Mouse (Mus musculus) hindbrain, embryonic 16.5 days (tissue): ENCODE results near the gene Dlg4. TPM values are rescaled to one million over a fixed set of nuclear protein-coding genes. Genes with fewer than 3 reads are reported as not detected.
"Not testable (repeated sequence)": the region's sequence is repeated elsewhere in the genome, so short reads cannot be mapped to it uniquely, and the experiment has no call there.

ENCODE experiments used
- ATAC-seq: fragments of 200-750 bp; cut with Nextera tagmentation; 2 replicates; pipeline ENCODE4 v1.8.0; 2017; ENCODE audit warnings: moderate TSS enrichment, moderate library complexity
- H3K27ac ChIP-seq: fragments of 300-500 bp; sonication (generic); 2 replicates; pipeline ENCODE4 v1.5.1; 2014; ENCODE audit warnings: low read depth, mild to moderate bottlenecking, control low read depth, low read length, moderate library complexity
- H3K27me3 ChIP-seq: fragments of 300-500 bp; sonication (generic); replicated peaks from 2 replicates; pipeline ENCODE4 v1.6.1; 2014; ENCODE audit warnings: low read length; ENCODE audit not compliant: control insufficient read depth, insufficient read depth
- H3K36me3 ChIP-seq: fragments of 300-500 bp; sonication (generic); 2 replicates; pipeline ENCODE4 v1.6.1; 2014; ENCODE audit warnings: mild to moderate bottlenecking, low read length, moderate library complexity, mixed read lengths; ENCODE audit not compliant: control insufficient read depth, insufficient read depth
- H3K4me1 ChIP-seq: fragments of 300-500 bp; sonication (generic); 2 replicates; pipeline ENCODE4 v1.6.1; 2014; ENCODE audit warnings: low read depth, low read length; ENCODE audit not compliant: control insufficient read depth, insufficient read depth
- H3K4me2 ChIP-seq: fragments of 300-500 bp; sonication (generic); 2 replicates; pipeline ENCODE4 v1.6.1; 2014; ENCODE audit warnings: mild to moderate bottlenecking, low read length, control low read depth, moderate library complexity
- H3K4me3 ChIP-seq: fragments of 300-500 bp; sonication (generic); 2 replicates; pipeline ENCODE4 v1.5.1; 2014; ENCODE audit warnings: mild to moderate bottlenecking, low read length, control low read depth, moderate library complexity
- H3K9ac ChIP-seq: fragments of 300-500 bp; sonication (generic); 2 replicates; pipeline ENCODE4 v1.6.1; 2014; ENCODE audit warnings: low read depth, mild to moderate bottlenecking, control low read depth, low read length, moderate library complexity
- H3K9me3 ChIP-seq: fragments of 300-500 bp; sonication (generic); 2 replicates; pipeline ENCODE4 v1.6.1; 2014; ENCODE audit warnings: mild to moderate bottlenecking, low read length, moderate library complexity; ENCODE audit not compliant: control insufficient read depth
- WGBS: fragments of 180-500 bp; shearing (Covaris S2); extraction: QIAGEN DNeasy Blood & Tissue Kit; methylation state at CpG from one replicate; pipeline ENCODE4 v1.1.7; 2014; 5-methylcytosine and 5-hydroxymethylcytosine counted together
- polyA plus RNA-seq: library from polyadenylated mRNA; unstranded; fragments of >200 nt; fragmentation: Nextera tagmentation; extraction: Ambion mirVana; gene quantifications from 2 replicates; pipeline ENCODE4 v1.2.1, GENCODE M21; 2015

Dlg4 gene
- polyA plus RNA-seq, 1 experiment from 2014 or later = 23.1 TPM

DNA sequence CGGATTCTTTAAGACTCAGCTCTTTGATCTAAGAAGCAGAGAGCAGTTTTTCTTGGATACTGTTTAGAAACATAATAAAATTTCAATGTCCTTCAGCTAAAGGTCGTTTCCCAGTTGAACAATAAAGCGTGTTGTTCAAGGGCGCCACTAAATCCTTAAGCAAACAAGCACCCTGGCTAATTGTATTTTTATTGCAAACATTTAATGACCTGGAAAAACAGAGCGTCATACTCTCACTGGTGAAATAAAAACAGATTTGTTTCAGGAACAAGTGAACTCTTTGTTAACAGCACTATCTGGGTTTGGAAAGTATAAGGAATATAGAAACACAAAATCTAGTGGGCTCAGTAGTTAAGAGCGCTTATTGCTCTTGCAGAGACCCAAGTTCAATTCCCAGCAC, 53.3 kb downstream of the Dlg4 start:
- Histone ChIP-seq H3K4me3 (no peak overlapping the region), H3K4me2 (no peak overlapping the region), H3K9ac (no peak overlapping the region), H3K9me3 (no peaks in the 10 kb centered on the region), H3K4me1 (no peaks in the 10 kb centered on the region), H3K36me3 (no peaks in the 10 kb centered on the region), H3K27ac (0 out of 2 replicates have a peak overlapping the region, but pooled peaks have one; percentile 13), H3K27me3 (no peaks in the 10 kb centered on the region)
- WGBS = 73% methylated on average over 6 of the region's 6 CpGs
- ATAC-seq = no peak

DNA sequence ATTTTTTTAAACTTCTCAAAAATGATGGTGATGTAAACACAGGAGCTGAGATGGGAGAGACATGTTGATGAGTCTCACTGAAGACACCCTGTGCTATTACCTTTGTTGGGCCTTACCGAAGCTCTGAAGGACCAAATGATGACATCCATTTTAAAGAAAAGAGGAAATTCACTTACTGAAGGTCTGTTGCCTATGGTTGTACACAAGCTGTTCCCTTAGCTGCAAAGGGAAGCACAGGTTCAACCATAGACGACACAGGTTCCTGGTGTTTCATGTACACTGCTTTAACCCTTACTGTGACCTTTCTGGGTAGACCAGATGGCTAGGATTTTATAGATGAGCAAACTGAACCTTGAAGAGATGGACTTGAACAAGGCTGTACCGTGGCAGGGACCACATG, 53.9 kb downstream of the Dlg4 start:
- not testable (repeated sequence) for H3K4me2 ChIP-seq, H3K4me3 ChIP-seq, H3K4me1 ChIP-seq, H3K36me3 ChIP-seq, H3K9me3 ChIP-seq, ATAC-seq, H3K9ac ChIP-seq, H3K27ac ChIP-seq, H3K27me3 ChIP-seq
- 88% methylated on average over 3 of the region's 3 CpGs for WGBS

DNA sequence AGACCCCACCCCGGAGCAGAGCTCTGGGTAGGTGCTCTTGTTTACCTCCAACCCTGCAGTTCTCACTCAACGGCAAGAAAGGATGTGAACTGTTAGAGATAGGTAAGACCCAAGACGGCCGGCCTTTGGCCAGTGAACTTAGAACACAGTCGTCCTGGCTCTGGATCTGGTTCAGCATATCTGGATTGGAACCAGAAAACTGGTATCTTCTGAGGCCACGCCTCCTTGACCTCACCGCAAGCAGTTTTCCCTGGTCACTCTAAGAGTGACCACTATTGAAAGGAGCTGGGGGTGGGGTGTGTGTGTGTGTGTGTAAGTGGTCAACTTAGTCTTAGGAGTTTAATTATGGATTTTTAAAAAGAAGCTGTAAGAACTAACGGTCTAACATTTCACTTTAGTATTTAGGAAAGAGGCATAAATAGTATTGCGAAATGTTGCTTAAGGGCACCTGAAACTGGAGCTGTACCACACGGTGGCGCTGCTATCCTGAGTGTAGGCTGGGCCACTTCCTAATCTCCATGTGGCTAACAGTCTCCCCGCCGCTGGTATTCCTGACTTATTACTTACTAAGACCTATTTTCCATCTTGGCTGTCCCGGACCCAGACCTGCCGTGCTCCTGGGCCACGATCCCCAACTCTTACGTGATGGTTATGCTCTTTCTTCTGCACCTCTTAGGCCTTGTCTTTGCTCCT, 57.8 kb downstream of the Dlg4 start:
- WGBS = 42% methylated on average over 17 of the region's 17 CpGs
- H3K4me1 ChIP-seq = no peaks in the 10 kb centered on the region
- no peak overlapping the region for H3K9ac ChIP-seq
- H3K27ac ChIP-seq = no peak overlapping the region
- no peaks in the 10 kb centered on the region for H3K36me3 ChIP-seq
- no peaks in the 10 kb centered on the region for H3K27me3 ChIP-seq
- H3K9me3 ChIP-seq = no peaks in the 10 kb centered on the region
- no peak overlapping the region for H3K4me3 ChIP-seq
- no peak for ATAC-seq
- H3K4me2 ChIP-seq = peak overlapping the region; percentile 33; the same call in 1 of the 2 replicates

DNA sequence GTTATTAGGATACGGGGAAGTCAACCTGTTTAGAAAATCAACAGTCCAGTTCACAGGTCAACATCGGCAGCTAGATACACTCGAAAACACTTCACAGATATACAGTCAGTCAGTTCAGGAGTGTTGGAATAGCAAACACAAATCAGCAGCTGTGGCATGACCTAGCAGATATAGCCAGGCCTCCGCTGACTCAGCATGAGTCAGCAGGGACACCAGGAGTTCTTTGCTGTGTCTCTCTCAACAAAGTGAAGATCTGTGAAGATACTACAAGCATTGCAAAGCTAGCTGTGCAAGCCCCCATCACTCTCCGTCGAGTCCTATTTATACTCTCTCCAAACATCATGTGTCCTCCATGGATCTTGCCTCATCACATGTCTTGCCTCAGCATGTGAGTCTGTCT, 58.8 kb downstream of the Dlg4 start:
- no peak overlapping the region for H3K4me3 ChIP-seq
- 93% methylated on average over 6 of the region's 6 CpGs for WGBS

DNA sequence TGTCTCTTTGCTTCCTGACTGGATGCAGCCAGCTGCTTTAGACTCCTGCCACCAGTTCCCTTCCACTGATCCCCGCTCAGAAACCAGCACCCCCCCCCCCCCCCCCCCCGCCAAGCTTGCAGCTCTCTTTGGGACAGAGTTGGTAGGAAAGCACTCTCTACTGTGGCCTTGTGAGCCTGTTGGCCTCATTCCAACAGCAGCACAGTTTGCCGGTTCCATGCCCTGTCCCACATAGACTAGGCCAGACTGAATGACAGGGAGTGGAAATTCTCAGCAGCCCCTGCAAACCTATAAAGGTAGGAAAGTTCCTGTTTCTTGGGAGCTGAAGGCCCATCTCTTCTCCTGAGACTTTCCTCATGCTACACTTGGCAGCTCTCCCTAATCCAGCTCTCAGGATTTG, 60.7 kb downstream of the Dlg4 start:
- Histone ChIP-seq H3K9ac (no peak overlapping the region), H3K4me2 (no peak overlapping the region), H3K36me3 (no peaks in the 10 kb centered on the region), H3K4me1 (no peaks in the 10 kb centered on the region), H3K27me3 (no peaks in the 10 kb centered on the region), H3K27ac (no peak overlapping the region), H3K9me3 (no peaks in the 10 kb centered on the region), H3K4me3 (no peak overlapping the region)
- ATAC-seq = no peak
- 58% methylated on average over 2 of the region's 3 CpGs for WGBS

More for the DNA sequence above, 58.8 kb downstream of the Dlg4 start:
- Histone ChIP-seq H3K9me3 (no peaks in the 10 kb centered on the region), H3K36me3 (no peaks in the 10 kb centered on the region), H3K27me3 (no peaks in the 10 kb centered on the region), H3K27ac (no peak overlapping the region), H3K4me1 (no peaks in the 10 kb centered on the region), H3K9ac (no peak overlapping the region), H3K4me2 (no peak overlapping the region)
- no peak for ATAC-seq

DNA sequence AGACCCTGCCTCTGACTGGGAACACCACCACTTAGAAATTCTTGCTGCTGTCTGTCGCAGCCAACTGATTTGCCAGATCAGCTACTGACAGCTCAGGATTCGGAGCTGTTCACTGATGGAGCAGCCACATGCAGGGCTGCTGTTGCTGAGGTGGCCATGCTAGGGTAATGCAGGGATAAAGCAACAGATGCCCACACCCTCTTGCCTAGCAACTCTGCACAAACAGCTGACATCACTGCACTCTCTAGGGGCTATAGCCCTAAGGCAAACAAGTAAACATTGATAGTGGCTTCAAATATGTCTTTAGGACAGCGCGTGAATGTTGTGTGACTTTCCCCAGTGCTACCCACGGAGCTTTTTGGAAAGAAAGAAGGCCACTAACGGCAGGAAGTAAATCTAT, 62.4 kb downstream of the Dlg4 start:
- no peaks in the 10 kb centered on the region for H3K27me3 ChIP-seq
- no peaks in the 10 kb centered on the region for H3K36me3 ChIP-seq
- no peak overlapping the region for H3K9ac ChIP-seq
- no peak for ATAC-seq
- WGBS = 68% methylated on average over 6 of the region's 6 CpGs
- no peak overlapping the region for H3K27ac ChIP-seq
- no peak overlapping the region for H3K4me3 ChIP-seq
- H3K9me3 ChIP-seq = no peaks in the 10 kb centered on the region
- no peaks in the 10 kb centered on the region for H3K4me1 ChIP-seq
- H3K4me2 ChIP-seq = no peak overlapping the region

DNA sequence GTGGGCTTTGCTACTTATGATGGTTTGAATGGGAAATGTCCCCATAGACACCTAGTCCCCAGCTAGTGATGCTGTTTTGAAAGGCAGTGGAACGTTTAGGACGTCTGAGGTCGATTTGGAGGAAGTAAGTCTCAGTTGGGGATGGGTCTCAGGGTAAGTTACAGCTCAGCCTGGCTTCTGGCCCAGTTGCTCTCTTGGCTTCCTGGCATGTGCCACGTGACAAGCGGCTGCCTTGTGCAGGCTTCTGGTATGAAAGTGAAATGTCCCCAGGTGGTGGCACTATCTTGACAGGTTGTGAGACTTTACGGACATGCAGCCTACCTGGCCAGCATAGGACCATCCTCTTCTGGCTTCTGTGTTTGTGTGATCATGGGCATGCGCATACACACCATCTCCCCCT, 63.2 kb downstream of the Dlg4 start:
- WGBS = 69% methylated on average over 7 of the region's 7 CpGs
- H3K27me3 ChIP-seq = no peaks in the 10 kb centered on the region
- ATAC-seq = no peak
- H3K9me3 ChIP-seq = no peaks in the 10 kb centered on the region
- H3K36me3 ChIP-seq = no peaks in the 10 kb centered on the region
- no peak overlapping the region for H3K4me2 ChIP-seq
- no peak overlapping the region for H3K4me3 ChIP-seq
- no peak overlapping the region; the same call in 1 of the 2 replicates for H3K9ac ChIP-seq
- H3K27ac ChIP-seq = no peak overlapping the region
- H3K4me1 ChIP-seq = no peaks in the 10 kb centered on the region

DNA sequence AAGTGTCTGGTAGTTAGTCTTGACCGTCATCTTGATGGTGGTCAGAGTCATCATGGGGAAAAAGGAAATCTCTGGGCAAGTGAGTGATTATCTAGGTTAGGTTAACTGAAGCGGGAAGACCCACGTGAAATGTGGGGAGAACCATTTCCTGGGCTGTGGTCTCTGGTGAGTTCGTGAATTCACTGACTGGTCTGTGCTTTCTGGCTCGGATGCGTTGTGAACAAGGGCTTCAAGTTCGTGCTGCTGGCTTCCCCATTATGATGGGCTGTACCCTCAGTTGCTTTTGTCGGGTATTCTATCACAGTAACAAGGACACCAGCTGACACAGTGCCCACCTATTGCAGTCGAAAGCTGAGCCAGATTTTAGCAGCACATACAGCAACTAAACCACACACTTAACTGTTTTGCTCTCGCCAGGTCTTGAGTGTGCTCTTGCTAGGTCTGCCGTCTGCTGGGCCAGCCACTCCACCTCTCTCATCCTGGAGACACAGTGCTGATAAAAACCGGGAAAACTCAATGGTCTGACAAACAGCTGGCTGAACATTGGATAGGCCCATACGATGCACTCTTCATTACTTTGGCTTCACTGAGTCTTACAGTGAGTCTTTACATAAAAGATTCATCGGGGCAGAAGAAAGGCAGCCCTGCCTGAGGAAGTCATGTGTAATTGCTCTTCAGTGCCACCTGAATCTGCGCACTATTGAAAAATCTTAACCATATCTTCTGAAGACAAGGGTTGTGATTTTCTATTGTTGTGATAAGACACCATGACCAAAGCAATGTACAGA, 64.3 kb downstream of the Dlg4 start:
- Histone ChIP-seq H3K4me3 (no peak overlapping the region), H3K9ac (no peak overlapping the region), H3K4me2 (no peak overlapping the region), H3K27me3 (no peaks in the 10 kb centered on the region), H3K36me3 (no peaks in the 10 kb centered on the region), H3K4me1 (no peaks in the 10 kb centered on the region), H3K27ac (no peak overlapping the region), H3K9me3 (no peaks in the 10 kb centered on the region)
- no peak for ATAC-seq
- WGBS = 84% methylated on average over 15 of the region's 15 CpGs

DNA sequence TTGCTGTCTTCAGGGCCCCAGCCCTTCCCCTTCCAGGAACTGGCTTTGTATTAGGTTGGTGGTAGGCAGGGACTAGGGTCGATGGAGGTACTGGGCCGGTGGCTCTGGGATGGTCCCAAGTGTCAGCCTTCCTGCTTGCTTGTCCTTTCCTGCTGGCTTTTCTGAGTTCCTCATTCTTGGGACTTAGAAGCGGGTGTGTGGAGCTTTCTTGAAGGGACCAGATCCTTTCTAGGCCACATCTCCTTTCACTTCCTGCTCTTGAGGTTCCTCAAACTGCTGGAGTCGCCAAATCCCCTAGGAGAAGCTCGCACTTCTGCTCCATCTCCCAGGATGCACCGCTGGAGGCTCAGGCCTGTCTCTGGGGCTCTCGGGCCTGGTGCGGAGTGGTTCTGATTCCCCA, 67.8 kb downstream of the Dlg4 start:
- Histone ChIP-seq H3K27me3 (no peaks in the 10 kb centered on the region), H3K9ac (no peak overlapping the region), H3K4me1 (no peaks in the 10 kb centered on the region), H3K27ac (no peak overlapping the region), H3K4me3 (no peak overlapping the region), H3K36me3 (no peaks in the 10 kb centered on the region), H3K9me3 (no peaks in the 10 kb centered on the region), H3K4me2 (no peak overlapping the region)
- WGBS = 88% methylated on average over 8 of the region's 8 CpGs
- ATAC-seq = no peak
